Mouse (Mus musculus) cerebellum, postnatal 36 days (tissue): ENCODE results near the gene Cdc42se1.

Source experiments
- DNase-seq, 2 experiments: peaks; one replicate each; pipeline ENCODE4 v3.0.0; 2021 to 2022; ENCODE audit warnings: mixed read lengths in 2 of 2

Gene Cdc42se1

GRCm38 (mm10) chr3:95256931-95257330 lies 28.4 kb downstream of the Cdc42se1 start:
- no peak for DNase-seq

- DNase-seq: no peak
Observed at GRCm38 (mm10) chr3:95261975-95262374, 33.4 kb downstream of the Cdc42se1 start.

- DNase-seq: peak; percentile 65
Observed at GRCm38 (mm10) chr3:95263089-95263739, 34.7 kb downstream of the Cdc42se1 start.

- DNase-seq: no peak
Observed at GRCm38 (mm10) chr3:95264724-95265123, 36.2 kb downstream of the Cdc42se1 start.

GRCm38 (mm10) chr3:95266052-95266451 lies 37.5 kb downstream of the Cdc42se1 start:
- no peak for DNase-seq

GRCm38 (mm10) chr3:95267855-95268254 lies 39.3 kb downstream of the Cdc42se1 start:
- no peak for DNase-seq

- no peak for DNase-seq
Observed at GRCm38 (mm10) chr3:95269789-95270188, 41.3 kb downstream of the Cdc42se1 start.

GRCm38 (mm10) chr3:95270766-95271364 lies 42.3 kb downstream of the Cdc42se1 start:
- DNase-seq: no peak

GRCm38 (mm10) chr3:95273471-95273870 lies 44.9 kb downstream of the Cdc42se1 start:
- peak; percentile 91 to 95 for DNase-seq

- no peak for DNase-seq
Observed at GRCm38 (mm10) chr3:95274453-95274852, 45.9 kb downstream of the Cdc42se1 start.

- DNase-seq: no peak
Observed at GRCm38 (mm10) chr3:95275161-95275560, 46.6 kb downstream of the Cdc42se1 start.

- no peak for DNase-seq
Observed at GRCm38 (mm10) chr3:95276428-95276934, 47.9 kb downstream of the Cdc42se1 start.

- peak; percentile 31 to 39 for DNase-seq
Observed at GRCm38 (mm10) chr3:95277149-95277551, 48.6 kb downstream of the Cdc42se1 start.

- DNase-seq: peak; percentile 33 to 44
Observed at GRCm38 (mm10) chr3:95280747-95281146, 52.2 kb downstream of the Cdc42se1 start.

- peak; percentile 98 to 100 for DNase-seq
Observed at GRCm38 (mm10) chr3:95281216-95282126, 52.9 kb downstream of the Cdc42se1 start, which contains the start of the genes Mindy1 and Prune1. Mindy1 (plus strand) TSS chr3:95281345. Prune1 (minus strand) TSS chr3:95282076.

GRCm38 (mm10) chr3:95282381-95282864 lies 53.9 kb downstream of the Cdc42se1 start:
- peak in 1 of 2 experiments; percentile 53 for DNase-seq

- peak; percentile 79 to 83 for DNase-seq
Observed at GRCm38 (mm10) chr3:95282865-95283588, 54.5 kb downstream of the Cdc42se1 start.

- no peak for DNase-seq
Observed at GRCm38 (mm10) chr3:95283589-95283941, 55.0 kb downstream of the Cdc42se1 start.

- DNase-seq: no peak
Observed at GRCm38 (mm10) chr3:95284062-95284461, 55.5 kb downstream of the Cdc42se1 start.

- no peak for DNase-seq
Observed at GRCm38 (mm10) chr3:95284501-95285281, 56.2 kb downstream of the Cdc42se1 start.

- no peak for DNase-seq
Observed at GRCm38 (mm10) chr3:95285390-95285789, 56.9 kb downstream of the Cdc42se1 start.
